25 mouse cellular contexts compared by ENCODE assay signal in the genomic region with DNA sequence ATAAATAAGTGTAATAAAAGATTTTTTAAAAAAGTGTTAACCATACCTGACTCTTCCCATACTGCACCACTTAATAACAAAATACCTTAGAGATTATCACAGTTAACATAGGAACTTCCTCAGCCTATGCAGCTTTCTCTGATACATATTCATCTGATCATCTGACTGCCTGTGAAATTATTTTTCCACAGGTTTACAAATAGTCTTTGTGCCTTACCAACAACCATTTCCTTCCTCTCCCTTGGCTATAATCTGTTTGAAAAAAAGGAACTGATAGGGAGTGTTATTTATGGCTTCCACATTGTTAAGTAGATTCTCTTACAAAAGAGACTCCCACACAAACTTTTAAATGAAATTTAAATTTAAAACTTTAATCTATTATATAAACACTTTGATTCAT.
A peak's percentile ranks its signal among the peaks of the same experiment; 100 is the strongest.
DNase-seq lines count a peak whose midpoint lies in the region; ATAC-seq and TF ChIP-seq lines count a peak whose summit lies in the region.
"Had no signal": no experiment of that assay in that cellular context is flagged by ENCODE, and none has a peak within 500 bp of the region (broad histone marks: within the 10 kb centered on the region; RNA-seq: fewer than 3 reads in every experiment).

No protein-coding gene starts in this region.

- H3K4me1 ChIP-seq in MEL (ENCODE audit: control insufficient read depth in 1 of 2, insufficient read depth in 2 of 2, low read length in 2 of 2): peaks cover 3 to 5% of the 10 kb centered on the region in 2 experiments; a peak in 2 of 4 replicates
- H3K4me1 ChIP-seq: embryonic facial prominence, embryonic 12.5 days; embryonic facial prominence, embryonic 15.5 days; hindbrain, embryonic 13.5 days; intestine, embryonic 15.5 days had no signal

- no peaks in the 10 kb centered on the region for H3K79me2 ChIP-seq in MEL (ENCODE audit: control insufficient read depth, insufficient read depth, low read length, poor library complexity)

- peak; percentile 47 for DNase-seq in 416B (ENCODE audit: low read depth)
- peak; percentile 37 for DNase-seq in MEL (ENCODE audit: low read depth, low spot score)
- DNase-seq in B cell, adult 2 months: no peak
- no peak for DNase-seq in lung, postnatal 10 days
- DNase-seq: adrenal gland, adult 8-10 months; adrenal gland, postnatal 25 days; cerebellum, adult 11-12 months; cerebellum, adult 8-10 months; cerebellum, postnatal 14 days; forebrain, postnatal 0 days; gastrocnemius, adult 2 months; gastrocnemius, postnatal 14 days; heart, adult 18-20 months had no signal

- TF ChIP-seq RAD21 in MEL (IDR thresholded peaks at IDR 0.05; ENCODE audit: low read depth, low read length): no peak

- TF ChIP-seq CTCF in MEL (IDR thresholded peaks at IDR 0.05 in 2 of 3, conservative IDR thresholded peaks at IDR 0.05 in 1 of 3; ENCODE audit: control insufficient read depth in 1 of 3, insufficient read depth in 1 of 3, low read depth in 2 of 3, low read length in 3 of 3, poor library complexity in 1 of 3, severe bottlenecking in 1 of 3): no peak

- H3K9me3 ChIP-seq in MEL (replicated peaks; ENCODE audit: insufficient read depth, low read length): no peaks in the 10 kb centered on the region
- H3K9me3 ChIP-seq: embryonic facial prominence, embryonic 12.5 days; embryonic facial prominence, embryonic 15.5 days; hindbrain, embryonic 10.5 days; hindbrain, embryonic 13.5 days; intestine, embryonic 15.5 days had no signal

- H3K4me3 ChIP-seq in MEL (ENCODE audit: control insufficient read depth in 1 of 2, insufficient read depth in 1 of 2, low read depth in 2 of 2, low read length in 2 of 2): no peak overlapping the region
- H3K4me3 ChIP-seq: embryonic facial prominence, embryonic 12.5 days; embryonic facial prominence, embryonic 15.5 days; gastrocnemius, adult 2 months; hindbrain, embryonic 10.5 days; hindbrain, embryonic 13.5 days; intestine, embryonic 15.5 days had no signal

- H3K27me3 ChIP-seq in MEL (ENCODE audit: control insufficient read depth in 1 of 2, insufficient read depth in 2 of 2, low read length in 2 of 2): no peaks in the 10 kb centered on the region
- H3K27me3 ChIP-seq: CH12.LX; embryonic facial prominence, embryonic 12.5 days; embryonic facial prominence, embryonic 15.5 days; hindbrain, embryonic 13.5 days; intestine, embryonic 15.5 days had no signal

- peaks cover 0 to 6% of the 10 kb centered on the region in 2 experiments; a peak in 2 of 4 replicates for H3K36me3 ChIP-seq in MEL (ENCODE audit: control insufficient read depth in 1 of 2, insufficient read depth in 2 of 2, low read length in 2 of 2)
- H3K36me3 ChIP-seq: embryonic facial prominence, embryonic 12.5 days; embryonic facial prominence, embryonic 15.5 days; G1E; hindbrain, embryonic 10.5 days; hindbrain, embryonic 13.5 days; intestine, embryonic 15.5 days had no signal

- TF ChIP-seq POLR2A in MEL (IDR thresholded peaks at IDR 0.05; ENCODE audit: control insufficient read depth in 1 of 2, insufficient read depth in 1 of 2, low read depth in 1 of 2, low read length in 2 of 2, poor library complexity in 1 of 2): no peak

- peak; percentile 83 for ATAC-seq in granulocyte monocyte progenitor cell, adult 5-6 weeks (replicated peaks; ENCODE audit: poor library complexity, severe bottlenecking)
- peak; percentile 92 for ATAC-seq in megakaryocyte progenitor cell, adult 5-6 weeks (replicated peaks; ENCODE audit: poor library complexity)
- ATAC-seq: activated CD4-positive, CD25-positive, alpha-beta regulatory T cell, adult 4 months; forebrain, embryonic 14.5 days; forebrain, postnatal 0 days; hindbrain, embryonic 16.5 days; intestine, embryonic 15.5 days had no signal

- TF ChIP-seq EP300 in MEL (IDR thresholded peaks at IDR 0.05; ENCODE audit: low read depth in 1 of 2, low read length in 2 of 2): peak; percentile 44 to 47; a peak in 2 of 4 replicates

- H3K9ac ChIP-seq in MEL (ENCODE audit: control insufficient read depth, low read depth, low read length, poor library complexity, severe bottlenecking): no peak overlapping the region
- H3K9ac ChIP-seq: embryonic facial prominence, embryonic 12.5 days; embryonic facial prominence, embryonic 15.5 days; forebrain, postnatal 0 days; hindbrain, embryonic 13.5 days; intestine, embryonic 15.5 days had no signal

- H3K27ac ChIP-seq in MEL (ENCODE audit: control insufficient read depth, low read depth, low read length): no peak overlapping the region
- H3K27ac ChIP-seq: embryonic facial prominence, embryonic 12.5 days; embryonic facial prominence, embryonic 15.5 days; gastrocnemius, adult 2 months; hindbrain, embryonic 10.5 days; hindbrain, embryonic 13.5 days; intestine, embryonic 15.5 days had no signal

TF ChIP-seq in MEL, 35 proteins besides CTCF, POLR2A, EP300 and RAD21:
- TF ChIP-seq MAFK (IDR thresholded peaks at IDR 0.05; ENCODE audit: borderline replicate concordance, low read depth, low read length): no peak
- no peak for TF ChIP-seq POLR2AphosphoS5 (IDR thresholded peaks at IDR 0.05; ENCODE audit: borderline replicate concordance, low read depth, low read length)
- TF ChIP-seq ZMIZ1 (IDR thresholded peaks at IDR 0.05; ENCODE audit: low read depth, low read length): no peak
- no peak for TF ChIP-seq MYB (IDR thresholded peaks at IDR 0.05; ENCODE audit: low read depth, low read length)
- TF ChIP-seq USF1 (IDR thresholded peaks at IDR 0.05; ENCODE audit: low read depth, low read length): no peak
- TF ChIP-seq ETS1 (IDR thresholded peaks at IDR 0.05; ENCODE audit: low read depth, low read length): 0 out of 2 replicates have a peak, but pooled peaks have one; percentile 27

Comparison
In these comparisons a context has a peak if more than half of its experiments do, and no peak if none do; other contexts are left out.
1. DNase-seq: peak in 416B (single experiment) and MEL (single experiment); none in B cell, adult 2 months (0 of 2) and lung, postnatal 10 days (single experiment).